Mouse (Mus musculus) kidney, adult 2 months (tissue): ENCODE measurements at regions not wholly inside any gene's neighbourhood (a gene's known extent, or its start where the extent isn't known, plus 50 kb on each side); places are given as distances from the start of the nearest gene placed in this dataset.

ENCODE experiments used
- CTCF ChIP-seq: fragments of 200-500 bp; conservative IDR thresholded peaks from 2 replicates; pipeline ENCODE4 v1.5.1; 2011; ENCODE audit warnings: low read depth, mild to moderate bottlenecking, control low read depth, low read length, moderate library complexity, mixed read lengths; ENCODE audit not compliant: insufficient read depth, insufficient read length
- POLR2A ChIP-seq: fragments of 200-500 bp; IDR thresholded peaks from one replicate; pipeline ENCODE4 v1.6.1; 2011; ENCODE audit warnings: low read depth, low read length, control low read depth

GRCm38 (mm10) chr3:101691937-101692604 is 87.6 kb upstream of the Atp1a1 start:
- TF ChIP-seq CTCF (no peak), POLR2A (no peak)
